Mouse (Mus musculus): Measurements from ENCODE around the gene Chrna4. TPM values are rescaled to one million over a fixed set of nuclear protein-coding genes. Genes with fewer than 3 reads are reported as not detected.

The Chrna4 gene
- polyA plus RNA-seq, 1 experiment: not detected

DNA sequence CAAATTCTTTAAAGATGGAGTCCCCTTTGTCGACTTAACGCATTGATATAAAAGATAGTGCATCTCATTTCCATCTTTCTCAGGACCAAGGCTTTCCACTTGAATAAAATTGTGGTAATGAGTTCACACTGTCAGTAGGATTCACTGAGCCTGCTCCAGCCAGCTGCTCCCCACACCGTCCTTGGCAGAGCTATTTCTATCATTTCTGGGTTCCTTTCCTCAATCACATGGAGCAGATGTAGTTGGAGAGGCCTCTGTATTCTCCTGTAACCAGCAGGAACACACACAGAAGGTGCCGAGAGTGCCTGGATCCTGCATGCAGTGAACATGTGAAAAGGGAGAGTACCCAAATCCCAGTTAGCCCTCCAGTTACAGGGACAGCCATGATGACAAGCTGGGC lies 53.0 kb downstream of the Chrna4 start:
- no peaks in the 10 kb centered on the region for H3K4me1 ChIP-seq (ENCODE audit: control insufficient read depth, insufficient read depth, insufficient read length)
- H3K27ac ChIP-seq (ENCODE audit: insufficient read depth, low read length): no peak overlapping the region
- TF ChIP-seq POLR2A (IDR thresholded peaks at IDR 0.05; ENCODE audit: low read depth, low read length) (no peak), CTCF (IDR thresholded peaks at IDR 0.05; ENCODE audit: extremely low read depth, insufficient read depth, insufficient read length, insufficient replicate concordance) (no peak)
- no peaks in the 10 kb centered on the region for H3K36me3 ChIP-seq (ENCODE audit: control insufficient read depth, insufficient read depth, low read length)
- no peak for DNase-seq (ENCODE audit: low read depth in 1 of 2, low spot score in 2 of 2)
- H3K27me3 ChIP-seq (ENCODE audit: control insufficient read depth, insufficient read depth, low read length): no peaks in the 10 kb centered on the region
- 73% methylated on average over 4 of the region's 4 CpGs for WGBS
- no peak overlapping the region for H3K4me3 ChIP-seq (ENCODE audit: extremely low read depth, insufficient read depth, insufficient read length)

DNA sequence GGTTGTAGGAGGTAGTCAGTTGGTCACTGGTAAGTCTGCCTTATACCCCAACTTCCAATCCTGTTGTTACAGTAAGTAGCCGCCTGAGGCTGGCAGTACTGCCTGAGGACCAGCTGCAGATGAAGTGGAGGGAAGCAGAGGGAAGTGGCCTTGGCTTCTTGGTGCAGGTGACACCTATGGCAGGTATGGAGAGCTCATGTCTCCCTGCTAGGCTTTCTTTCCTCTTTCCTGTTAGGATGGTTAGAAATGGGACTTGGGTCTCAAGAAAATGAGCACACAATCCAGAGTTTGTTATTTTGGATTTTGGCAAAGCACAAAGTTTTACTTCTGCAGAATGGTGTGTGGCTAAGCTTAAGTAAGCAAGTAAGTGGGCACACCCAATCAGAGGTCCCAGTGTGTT lies 54.4 kb downstream of the Chrna4 start:
- no peaks in the 10 kb centered on the region for H3K36me3 ChIP-seq (ENCODE audit: control insufficient read depth, insufficient read depth, low read length)
- no peak for TF ChIP-seq CTCF (IDR thresholded peaks at IDR 0.05; ENCODE audit: extremely low read depth, insufficient read depth, insufficient read length, insufficient replicate concordance)
- TF ChIP-seq POLR2A (IDR thresholded peaks at IDR 0.05; ENCODE audit: low read depth, low read length): no peak
- DNase-seq (ENCODE audit: low read depth in 1 of 2, low spot score in 2 of 2): no peak
- H3K27me3 ChIP-seq (ENCODE audit: control insufficient read depth, insufficient read depth, low read length): no peaks in the 10 kb centered on the region
- H3K27ac ChIP-seq (ENCODE audit: insufficient read depth, low read length): no peak overlapping the region
- H3K4me1 ChIP-seq (ENCODE audit: control insufficient read depth, insufficient read depth, insufficient read length): no peaks in the 10 kb centered on the region
- 64% methylated on average over 1 of the region's 1 CpGs for WGBS
- H3K4me3 ChIP-seq (ENCODE audit: extremely low read depth, insufficient read depth, insufficient read length): no peak overlapping the region

DNA sequence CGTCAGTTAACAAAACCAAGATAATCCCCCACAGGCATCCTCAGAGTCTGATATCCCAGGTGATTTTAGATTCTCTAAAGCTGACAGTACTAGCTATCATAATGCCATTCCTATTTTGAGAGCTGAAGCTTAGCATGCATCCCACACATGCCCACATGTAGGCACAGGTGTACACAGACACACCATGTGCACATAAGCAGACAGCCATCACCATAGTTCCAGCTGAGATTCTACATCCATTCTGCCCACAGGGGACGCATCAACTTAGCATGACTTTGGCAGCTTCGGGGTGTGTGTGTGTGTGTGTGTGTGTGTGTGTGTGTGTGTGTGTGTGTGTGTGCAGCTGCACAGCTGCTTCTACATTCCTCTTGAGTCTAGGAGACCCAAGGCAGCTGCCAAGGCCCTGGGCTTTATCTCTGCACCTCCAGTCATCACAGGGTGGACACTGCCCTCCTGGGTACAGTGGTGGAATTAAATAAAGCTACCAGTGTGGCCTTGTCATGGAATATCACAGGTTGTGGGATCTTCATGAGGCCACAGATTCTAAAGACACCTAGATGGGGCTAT lies 54.9 kb downstream of the Chrna4 start:
- no peaks in the 10 kb centered on the region for H3K27me3 ChIP-seq (ENCODE audit: control insufficient read depth, insufficient read depth, low read length)
- no peak overlapping the region for H3K4me3 ChIP-seq (ENCODE audit: extremely low read depth, insufficient read depth, insufficient read length)
- 68% methylated on average over 3 of the region's 3 CpGs for WGBS
- no peak for DNase-seq (ENCODE audit: low read depth in 1 of 2, low spot score in 2 of 2)
- H3K36me3 ChIP-seq (ENCODE audit: control insufficient read depth, insufficient read depth, low read length): no peaks in the 10 kb centered on the region
- H3K27ac ChIP-seq (ENCODE audit: insufficient read depth, low read length): no peak overlapping the region
- TF ChIP-seq POLR2A (IDR thresholded peaks at IDR 0.05; ENCODE audit: low read depth, low read length) (no peak), CTCF (IDR thresholded peaks at IDR 0.05; ENCODE audit: extremely low read depth, insufficient read depth, insufficient read length, insufficient replicate concordance) (no peak)
- no peaks in the 10 kb centered on the region for H3K4me1 ChIP-seq (ENCODE audit: control insufficient read depth, insufficient read depth, insufficient read length)

DNA sequence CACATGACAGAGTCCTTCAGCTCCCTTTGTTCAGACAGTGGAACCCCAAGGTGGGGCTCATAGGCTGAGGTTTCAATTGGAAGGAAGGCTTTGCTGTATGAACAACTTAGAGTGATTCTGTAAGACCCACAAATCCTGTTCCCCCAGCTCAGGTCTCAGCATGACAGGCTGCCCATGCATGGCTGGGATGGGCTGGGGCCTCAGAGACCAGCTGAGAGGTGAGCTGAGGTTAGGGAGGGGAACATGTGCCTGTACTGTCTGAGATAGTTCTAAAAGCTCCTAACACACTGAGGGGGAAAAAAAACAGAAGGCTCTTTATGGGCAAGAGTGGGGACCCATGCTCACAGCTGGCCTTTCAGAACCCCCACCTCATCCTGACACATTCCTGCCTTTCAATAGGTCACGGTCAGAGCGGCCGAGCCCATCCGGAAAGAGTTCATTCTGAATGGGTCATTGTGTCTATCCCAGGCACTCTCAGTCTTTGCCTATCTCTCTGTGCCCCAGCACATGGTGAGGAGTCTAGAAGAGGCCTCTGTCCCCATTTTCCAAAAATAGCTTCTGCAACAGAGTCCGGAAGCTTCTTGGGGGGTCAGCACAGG lies 55.8 kb downstream of the Chrna4 start:
- no peaks in the 10 kb centered on the region for H3K27me3 ChIP-seq (ENCODE audit: control insufficient read depth, insufficient read depth, low read length)
- TF ChIP-seq POLR2A (IDR thresholded peaks at IDR 0.05; ENCODE audit: low read depth, low read length) (no peak), CTCF (IDR thresholded peaks at IDR 0.05; ENCODE audit: extremely low read depth, insufficient read depth, insufficient read length, insufficient replicate concordance) (no peak)

DNA sequence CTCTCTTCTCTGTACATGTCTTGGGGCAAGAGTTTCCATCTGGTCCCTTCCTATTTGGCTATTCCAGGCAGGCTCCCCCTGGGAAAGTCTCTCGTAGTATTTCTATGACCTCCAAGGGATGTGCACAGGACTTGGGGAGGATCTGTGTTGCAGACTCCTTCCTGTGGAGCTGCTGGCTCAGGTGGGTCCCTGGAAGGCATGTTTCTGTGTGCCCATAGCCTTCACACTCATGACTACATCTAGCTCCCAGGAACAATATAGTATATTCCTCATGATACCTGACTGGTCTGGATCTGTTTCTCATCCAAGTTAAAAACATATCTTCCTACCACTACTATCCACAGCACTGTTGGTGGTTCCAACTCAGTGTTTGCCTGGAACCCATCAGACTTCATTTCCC lies 56.3 kb downstream of the Chrna4 start:
- Histone ChIP-seq H3K27ac (ENCODE audit: insufficient read depth, low read length) (no peak overlapping the region), H3K4me3 (ENCODE audit: extremely low read depth, insufficient read depth, insufficient read length) (no peak overlapping the region), H3K36me3 (ENCODE audit: control insufficient read depth, insufficient read depth, low read length) (no peaks in the 10 kb centered on the region; the same call in 1 of the 2 replicates), H3K27me3 (ENCODE audit: control insufficient read depth, insufficient read depth, low read length) (no peaks in the 10 kb centered on the region), H3K4me1 (ENCODE audit: control insufficient read depth, insufficient read depth, insufficient read length) (no peaks in the 10 kb centered on the region)
- no peak for DNase-seq (ENCODE audit: low read depth in 1 of 2, low spot score in 2 of 2)
- TF ChIP-seq POLR2A (IDR thresholded peaks at IDR 0.05; ENCODE audit: low read depth, low read length) (no peak), CTCF (IDR thresholded peaks at IDR 0.05; ENCODE audit: extremely low read depth, insufficient read depth, insufficient read length, insufficient replicate concordance) (no peak)
- WGBS: 81% methylated on average over 1 of the region's 1 CpGs

More for the DNA sequence above, 55.8 kb downstream of the Chrna4 start:
- no peak overlapping the region for H3K27ac ChIP-seq (ENCODE audit: insufficient read depth, low read length)
- no peak overlapping the region for H3K4me3 ChIP-seq (ENCODE audit: extremely low read depth, insufficient read depth, insufficient read length)
- no peaks in the 10 kb centered on the region for H3K4me1 ChIP-seq (ENCODE audit: control insufficient read depth, insufficient read depth, insufficient read length)
- DNase-seq (ENCODE audit: low read depth in 1 of 2, low spot score in 2 of 2): no peak
- 83% methylated on average over 5 of the region's 5 CpGs for WGBS
- H3K36me3 ChIP-seq (ENCODE audit: control insufficient read depth, insufficient read depth, low read length): no peaks in the 10 kb centered on the region

DNA sequence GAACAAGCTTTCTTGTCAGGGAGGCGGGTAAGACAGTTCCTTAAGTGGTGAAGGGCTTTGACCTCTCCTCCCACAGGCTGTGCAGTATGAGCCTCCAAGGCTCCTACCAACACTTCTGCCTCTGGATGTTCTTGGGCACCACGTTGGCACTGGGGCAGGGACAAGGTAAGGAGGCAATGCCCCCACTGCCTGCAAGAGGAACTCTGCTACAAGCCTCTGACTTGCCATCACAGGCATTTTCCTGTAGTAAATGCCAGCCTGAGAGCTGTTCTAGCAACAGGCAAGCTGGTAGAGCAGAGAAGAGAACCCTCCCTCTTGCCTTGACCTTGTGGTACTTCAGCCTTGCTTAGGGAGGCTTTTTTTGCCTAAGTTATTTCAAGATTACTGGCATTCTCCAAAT lies 56.9 kb downstream of the Chrna4 start, which contains the start of gene Col20a1:
Gene Col20a1 (plus strand): TSS at position 87 of the 400 bp plus-strand sequence.
- Histone ChIP-seq H3K27ac (ENCODE audit: insufficient read depth, low read length) (no peak within 1 kb of the TSS), H3K36me3 (ENCODE audit: control insufficient read depth, insufficient read depth, low read length) (peaks cover 4% of the 10 kb centered on the region), H3K4me3 (ENCODE audit: extremely low read depth, insufficient read depth, insufficient read length) (no peak within 1 kb of the TSS), H3K27me3 (ENCODE audit: control insufficient read depth, insufficient read depth, low read length) (no peaks in the 10 kb centered on the region), H3K4me1 (ENCODE audit: control insufficient read depth, insufficient read depth, insufficient read length) (no peaks in the 10 kb centered on the region)
- no peak for TF ChIP-seq CTCF (IDR thresholded peaks at IDR 0.05; ENCODE audit: extremely low read depth, insufficient read depth, insufficient read length, insufficient replicate concordance)
- TF ChIP-seq POLR2A (IDR thresholded peaks at IDR 0.05; ENCODE audit: low read depth, low read length): no peak
- no peak for DNase-seq (ENCODE audit: low read depth in 1 of 2, low spot score in 2 of 2)
- WGBS: 55% methylated on average over 2 of the region's 2 CpGs

DNA sequence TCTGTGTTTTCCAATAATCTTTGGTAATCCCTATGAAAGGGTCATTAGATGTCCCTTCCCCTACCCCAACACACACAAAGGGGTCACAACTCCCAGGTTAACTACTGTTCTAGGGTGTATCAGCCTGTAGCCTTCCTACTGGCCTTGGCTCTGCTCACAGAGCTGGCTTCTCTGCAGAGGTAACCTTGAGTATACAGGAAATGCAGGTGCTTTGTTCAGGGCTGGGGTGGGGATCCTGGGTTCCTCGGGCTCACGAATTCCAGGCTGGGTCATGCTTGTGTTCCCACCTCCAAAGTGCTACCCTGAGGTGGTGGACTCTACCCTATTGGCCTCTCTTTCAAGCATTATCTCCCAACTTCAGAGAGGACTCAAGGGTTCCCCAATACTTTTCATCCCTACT lies 57.7 kb downstream of the Chrna4 start:
- TF ChIP-seq POLR2A (IDR thresholded peaks at IDR 0.05; ENCODE audit: low read depth, low read length) (no peak), CTCF (IDR thresholded peaks at IDR 0.05; ENCODE audit: extremely low read depth, insufficient read depth, insufficient read length, insufficient replicate concordance) (no peak)
- Histone ChIP-seq H3K36me3 (ENCODE audit: control insufficient read depth, insufficient read depth, low read length) (peaks cover 7% of the 10 kb centered on the region), H3K4me1 (ENCODE audit: control insufficient read depth, insufficient read depth, insufficient read length) (no peaks in the 10 kb centered on the region), H3K27me3 (ENCODE audit: control insufficient read depth, insufficient read depth, low read length) (no peaks in the 10 kb centered on the region), H3K4me3 (ENCODE audit: extremely low read depth, insufficient read depth, insufficient read length) (no peak overlapping the region), H3K27ac (ENCODE audit: insufficient read depth, low read length) (no peak overlapping the region)
- DNase-seq (ENCODE audit: low read depth in 1 of 2, low spot score in 2 of 2): no peak
- WGBS: 63% methylated on average over 2 of the region's 2 CpGs

All from spleen, adult 2 months (tissue).